Mouse (Mus musculus) right cerebral cortex, adult 2 months (tissue): Measurements from ENCODE around the gene Hfe.
A peak's percentile ranks its signal among the peaks of the same experiment; 100 is the strongest.
"Not testable (repeated sequence)": the region's sequence is repeated elsewhere in the genome, so short reads cannot be mapped to it uniquely, and the experiment has no call there.

Experiments used
- DNase-seq, 2 experiments: peaks; one replicate each; pipeline ENCODE4 v3.0.0; 2021 to 2022; ENCODE audit warnings: low spot score in 2 of 2

Gene Hfe

GRCm38 (mm10) chr13:23685966-23686365 lies 24.7 kb downstream of the Hfe start:
- DNase-seq: no peak

- no peak for DNase-seq
Observed at GRCm38 (mm10) chr13:23685121-23685861, 25.4 kb downstream of the Hfe start.

GRCm38 (mm10) chr13:23684295-23684945 lies 26.2 kb downstream of the Hfe start:
- peak; percentile 39 to 47 for DNase-seq

GRCm38 (mm10) chr13:23683755-23684281 lies 26.8 kb downstream of the Hfe start, which contains the start of the genes Hist1h2ac and Hist1h2bc:
Gene Hist1h2ac, minus strand, starts transcription at chr13:23683948.
Gene Hist1h2bc, plus strand, starts transcription at chr13:23684199.
- DNase-seq: peak; percentile 86

GRCm38 (mm10) chr13:23682947-23683754 lies 27.5 kb downstream of the Hfe start:
- not testable (repeated sequence) for DNase-seq

- no peak for DNase-seq
Observed at GRCm38 (mm10) chr13:23682623-23682946, 28.1 kb downstream of the Hfe start.

- no peak for DNase-seq
Observed at GRCm38 (mm10) chr13:23681990-23682582, 28.6 kb downstream of the Hfe start.

- no peak for DNase-seq
Observed at GRCm38 (mm10) chr13:23662536-23662935, 48.1 kb downstream of the Hfe start.

- no peak for DNase-seq
Observed at GRCm38 (mm10) chr13:23659636-23660366, 50.9 kb downstream of the Hfe start.
